Mouse (Mus musculus) forebrain, embryonic 11.5 days (tissue): ENCODE measurements at regions not wholly inside any gene's neighbourhood (a gene's known extent, or its start where the extent isn't known, plus 50 kb on each side); places are given as distances from the start of the nearest gene placed in this dataset.

Experiments
- ATAC-seq: fragments of 200-750 bp; cut with Nextera tagmentation; replicated peaks from 2 replicates; pipeline ENCODE4 v1.8.0; 2017; ENCODE audit warnings: moderate TSS enrichment; ENCODE audit not compliant: low FRiP score
- DNase-seq: peaks from one replicate; pipeline ENCODE4 v3.0.0-alpha.2; 2017; ENCODE audit warnings: low spot score
- H3K27ac ChIP-seq: fragments of 300-500 bp; sonication (generic); 2 replicates; pipeline ENCODE4 v1.5.1; 2014; ENCODE audit warnings: low read depth, low read length
- H3K27me3 ChIP-seq: fragments of 300-500 bp; sonication (generic); 2 replicates; pipeline ENCODE4 v1.6.1; 2014; ENCODE audit warnings: mild to moderate bottlenecking, low read length, mixed read lengths; ENCODE audit not compliant: control insufficient read depth, insufficient read depth
- H3K36me3 ChIP-seq: fragments of 300-500 bp; sonication (generic); 2 replicates; pipeline ENCODE4 v1.6.1; 2014; ENCODE audit warnings: mild to moderate bottlenecking, low read length, moderate library complexity, mixed read lengths; ENCODE audit not compliant: control insufficient read depth, insufficient read depth
- H3K4me1 ChIP-seq: fragments of 300-500 bp; sonication (generic); replicated peaks from 2 replicates; pipeline ENCODE4 v1.6.1; 2014; ENCODE audit warnings: low read length, mixed read lengths; ENCODE audit not compliant: control insufficient read depth, insufficient read depth
- H3K4me2 ChIP-seq: fragments of 300-500 bp; sonication (generic); 2 replicates; pipeline ENCODE4 v1.6.1; 2014; ENCODE audit warnings: low read depth, mild to moderate bottlenecking, low read length, moderate library complexity, mixed read lengths; ENCODE audit not compliant: severe bottlenecking
- H3K4me3 ChIP-seq: fragments of 300-500 bp; sonication (generic); 2 replicates; pipeline ENCODE4 v1.5.1; 2014; ENCODE audit warnings: low read depth, low read length
- H3K9ac ChIP-seq: fragments of 300-500 bp; sonication (generic); 2 replicates; pipeline ENCODE4 v1.6.1; 2014; ENCODE audit warnings: low read length
- H3K9me3 ChIP-seq: fragments of 300-500 bp; sonication (generic); 2 replicates; pipeline ENCODE4 v1.6.1; 2016; ENCODE audit warnings: low read length, mixed read lengths; ENCODE audit not compliant: control insufficient read depth
- WGBS: fragments of 180-500 bp; shearing (Covaris S2); extraction: QIAGEN DNeasy Blood & Tissue Kit; methylation state at CpG from one replicate; pipeline ENCODE4 v1.1.7; 2014; 5-methylcytosine and 5-hydroxymethylcytosine counted together

GRCm38 (mm10) chr13:51023271-51023670 is 77.4 kb upstream of the Spin1 start:
- no peaks in the 10 kb centered on the region for H3K36me3 ChIP-seq
- H3K9ac ChIP-seq = no peak overlapping the region
- H3K27ac ChIP-seq = no peak overlapping the region
- no peaks in the 10 kb centered on the region for H3K4me1 ChIP-seq
- no peaks in the 10 kb centered on the region for H3K27me3 ChIP-seq
- H3K4me2 ChIP-seq = no peak overlapping the region
- DNase-seq (no peak), ATAC-seq (no peak)
- no peaks in the 10 kb centered on the region for H3K9me3 ChIP-seq
- WGBS = 92% methylated on average over 11 of the region's 11 CpGs
- H3K4me3 ChIP-seq = no peak overlapping the region

DNA sequence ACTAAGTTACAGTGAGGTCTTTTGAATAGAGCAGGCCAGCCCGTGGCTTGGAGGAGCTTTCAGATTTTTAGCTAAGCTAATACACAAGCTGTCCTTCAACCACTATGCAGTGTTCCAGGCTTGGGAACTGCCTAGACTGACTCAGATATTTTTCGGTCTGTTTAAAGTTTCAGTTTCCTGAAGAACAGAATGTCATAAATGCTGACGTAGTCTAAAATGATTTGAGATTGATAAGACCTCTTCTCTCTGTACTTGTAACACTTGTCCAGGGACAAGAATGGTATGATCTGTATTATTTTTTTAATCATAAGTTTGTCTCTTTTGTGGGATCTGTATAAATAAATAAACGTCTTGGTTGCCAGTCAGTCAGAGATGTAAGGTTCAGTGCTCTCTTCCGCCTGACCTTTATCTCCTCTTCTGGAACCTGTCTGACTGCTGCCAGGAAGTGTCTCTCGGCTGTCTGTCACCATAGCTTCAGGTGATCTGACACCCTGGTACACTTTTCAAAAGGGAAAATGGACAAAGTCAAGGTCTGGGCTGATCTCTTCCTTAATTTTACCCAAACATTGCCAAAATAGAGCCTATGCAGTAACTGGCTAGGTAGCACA is 74.3 kb upstream of the Spin1 start:
- Histone ChIP-seq H3K36me3 (no peaks in the 10 kb centered on the region), H3K27me3 (no peaks in the 10 kb centered on the region), H3K9me3 (no peaks in the 10 kb centered on the region), H3K4me1 (no peaks in the 10 kb centered on the region), H3K4me3 (no peak overlapping the region), H3K9ac (no peak overlapping the region), H3K4me2 (no peak overlapping the region), H3K27ac (no peak overlapping the region)
- ATAC-seq (no peak), DNase-seq (no peak)
- WGBS = 91% methylated on average over 6 of the region's 6 CpGs

DNA sequence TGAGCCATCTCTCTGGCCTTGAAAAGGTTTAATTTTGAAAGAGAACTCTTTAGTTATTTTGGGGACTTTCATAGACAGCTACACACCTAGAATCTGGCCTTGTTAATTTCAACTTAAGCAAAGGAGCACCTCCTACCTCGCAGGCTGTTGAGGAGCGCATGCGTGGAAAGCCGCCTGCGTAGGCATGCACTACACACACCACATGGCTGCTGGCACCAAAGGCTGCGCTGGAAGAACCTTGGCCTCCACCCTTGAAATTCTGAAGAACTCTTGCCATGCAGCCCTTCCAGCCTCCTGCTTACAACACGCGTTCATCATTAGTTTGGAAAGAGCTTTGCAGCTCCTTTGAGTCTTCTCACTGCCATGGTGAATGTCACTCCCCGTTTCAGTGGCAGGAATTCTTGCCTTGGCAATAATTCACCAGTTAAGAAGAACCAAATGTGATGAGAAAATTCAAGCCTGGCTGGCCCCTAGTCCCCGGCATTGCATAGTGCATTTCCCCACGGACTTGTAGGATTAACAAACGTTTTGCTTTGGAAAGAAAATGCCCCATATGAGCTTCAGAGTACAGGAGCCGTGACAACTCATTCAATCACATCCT is 62.7 kb upstream of the Spin1 start:
- Histone ChIP-seq H3K27ac (no peak overlapping the region), H3K36me3 (no peaks in the 10 kb centered on the region), H3K4me1 (no peaks in the 10 kb centered on the region), H3K27me3 (no peaks in the 10 kb centered on the region), H3K9me3 (no peaks in the 10 kb centered on the region), H3K4me3 (no peak overlapping the region), H3K4me2 (no peak overlapping the region), H3K9ac (no peak overlapping the region)
- 91% methylated on average over 13 of the region's 13 CpGs for WGBS
- DNase-seq (no peak), ATAC-seq (no peak)

GRCm38 (mm10) chr13:51038955-51039354 is 61.7 kb upstream of the Spin1 start:
- ATAC-seq (no peak), DNase-seq (no peak)
- no peaks in the 10 kb centered on the region; the same call in 1 of the 2 replicates for H3K9me3 ChIP-seq
- no peak overlapping the region for H3K4me3 ChIP-seq
- H3K27me3 ChIP-seq = no peaks in the 10 kb centered on the region
- no peak overlapping the region for H3K4me2 ChIP-seq
- 89% methylated on average over 4 of the region's 4 CpGs for WGBS
- no peaks in the 10 kb centered on the region for H3K36me3 ChIP-seq
- no peak overlapping the region for H3K9ac ChIP-seq
- H3K27ac ChIP-seq = no peak overlapping the region
- no peaks in the 10 kb centered on the region for H3K4me1 ChIP-seq

DNA sequence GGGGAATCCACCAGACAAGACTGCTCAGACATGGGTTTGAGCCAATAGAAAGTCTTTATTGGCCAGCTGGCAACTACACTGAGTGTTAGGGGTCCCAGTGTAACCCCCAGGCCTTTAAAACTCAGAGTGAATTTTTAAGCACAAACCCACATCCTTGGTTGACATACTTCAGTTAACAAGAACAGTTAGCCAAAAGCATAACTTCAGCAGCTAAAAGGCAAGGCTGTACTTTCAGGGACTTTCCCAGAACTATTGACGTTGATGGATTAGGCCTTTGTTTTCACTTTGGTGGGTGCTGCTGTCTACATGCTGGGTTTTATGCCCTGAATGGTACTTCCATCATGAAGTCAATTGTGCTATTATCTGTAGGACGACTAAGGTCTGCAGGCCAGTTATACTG is 59.6 kb upstream of the Spin1 start:
- no peaks in the 10 kb centered on the region for H3K27me3 ChIP-seq
- no peaks in the 10 kb centered on the region for H3K4me1 ChIP-seq
- no peaks in the 10 kb centered on the region for H3K36me3 ChIP-seq
- no peak for DNase-seq
- H3K27ac ChIP-seq = no peak overlapping the region
- WGBS = 75% methylated on average over 2 of the region's 2 CpGs
- H3K9ac ChIP-seq = no peak overlapping the region
- no peaks in the 10 kb centered on the region; the same call in 1 of the 2 replicates for H3K9me3 ChIP-seq
- no peak for ATAC-seq
- H3K4me3 ChIP-seq = no peak overlapping the region
- H3K4me2 ChIP-seq = no peak overlapping the region

GRCm38 (mm10) chr13:51042881-51043402 is 57.7 kb upstream of the Spin1 start:
- Histone ChIP-seq H3K36me3 (no peaks in the 10 kb centered on the region), H3K9ac (no peak overlapping the region), H3K4me2 (no peak overlapping the region), H3K27me3 (no peaks in the 10 kb centered on the region), H3K9me3 (no peaks in the 10 kb centered on the region; the same call in 1 of the 2 replicates), H3K4me3 (no peak overlapping the region), H3K4me1 (no peaks in the 10 kb centered on the region), H3K27ac (no peak overlapping the region)
- ATAC-seq (no peak), DNase-seq (no peak)
- WGBS = 93% methylated on average over 9 of the region's 9 CpGs
